Mouse (Mus musculus): Measurements from ENCODE around the gene Paf1. TPM values are rescaled to one million over a fixed set of nuclear protein-coding genes. Genes with fewer than 3 reads are reported as not detected.

Paf1 gene
- polyA plus RNA-seq, 1 experiment from 2014 or later, result 81.9 TPM

- H3K27me3 ChIP-seq (ENCODE audit: control insufficient read depth, insufficient read depth, low read length), result no peaks in the 10 kb centered on the region
- no peak overlapping the region for H3K4me3 ChIP-seq (ENCODE audit: low read depth, low read length)
- no peaks in the 10 kb centered on the region for H3K4me1 ChIP-seq (ENCODE audit: control insufficient read depth, insufficient read depth, low read length)
- H3K36me3 ChIP-seq (ENCODE audit: control insufficient read depth, insufficient read depth, low read length), result no peaks in the 10 kb centered on the region
- WGBS, result 88% methylated on average over 13 of the region's 13 CpGs
- no peaks in the 10 kb centered on the region for H3K9me3 ChIP-seq (ENCODE audit: control insufficient read depth, low read length)
- H3K9ac ChIP-seq (replicated peaks; ENCODE audit: low read depth, low read length), result no peak overlapping the region
- H3K27ac ChIP-seq (ENCODE audit: low read depth, low read length), result no peak overlapping the region
- ATAC-seq (ENCODE audit: low read depth), result no peak
- H3K4me2 ChIP-seq (ENCODE audit: low read depth, low read length), result no peak overlapping the region
These were observed 51.7 kb downstream of the Paf1 start for GRCm38 (mm10) chr7:28444344-28444974.

- Histone ChIP-seq H3K4me1 (ENCODE audit: control insufficient read depth, insufficient read depth, low read length) (no peaks in the 10 kb centered on the region), H3K4me3 (ENCODE audit: low read depth, low read length) (no peak overlapping the region), H3K27ac (ENCODE audit: low read depth, low read length) (no peak overlapping the region), H3K27me3 (ENCODE audit: control insufficient read depth, insufficient read depth, low read length) (no peaks in the 10 kb centered on the region), H3K36me3 (ENCODE audit: control insufficient read depth, insufficient read depth, low read length) (no peaks in the 10 kb centered on the region), H3K9me3 (ENCODE audit: control insufficient read depth, low read length) (no peaks in the 10 kb centered on the region), H3K4me2 (ENCODE audit: low read depth, low read length) (no peak overlapping the region), H3K9ac (replicated peaks; ENCODE audit: low read depth, low read length) (no peak overlapping the region)
- ATAC-seq (ENCODE audit: low read depth), result no peak
- 7% methylated on average over 12 of the region's 12 CpGs for WGBS
These were observed 53.7 kb downstream of the Paf1 start for GRCm38 (mm10) chr7:28446446-28446845.

- Histone ChIP-seq H3K9ac (replicated peaks; ENCODE audit: low read depth, low read length) (no peak overlapping the region), H3K27me3 (ENCODE audit: control insufficient read depth, insufficient read depth, low read length) (no peaks in the 10 kb centered on the region), H3K4me1 (ENCODE audit: control insufficient read depth, insufficient read depth, low read length) (no peaks in the 10 kb centered on the region), H3K4me2 (ENCODE audit: low read depth, low read length) (no peak overlapping the region), H3K27ac (ENCODE audit: low read depth, low read length) (no peak overlapping the region), H3K36me3 (ENCODE audit: control insufficient read depth, insufficient read depth, low read length) (no peaks in the 10 kb centered on the region), H3K4me3 (ENCODE audit: low read depth, low read length) (no peak overlapping the region), H3K9me3 (ENCODE audit: control insufficient read depth, low read length) (no peaks in the 10 kb centered on the region)
- WGBS, result 19% methylated on average over 12 of the region's 12 CpGs
- ATAC-seq (ENCODE audit: low read depth), result no peak
These were observed 54.5 kb downstream of the Paf1 start for GRCm38 (mm10) chr7:28447101-28447830.

- no peak for ATAC-seq (ENCODE audit: low read depth)
- 73% methylated on average over 13 of the region's 13 CpGs for WGBS
These were observed 55.4 kb downstream of the Paf1 start for GRCm38 (mm10) chr7:28447865-28448820.

More at GRCm38 (mm10) chr7:28447865-28448820, 55.4 kb downstream of the Paf1 start:
- H3K9ac ChIP-seq (replicated peaks; ENCODE audit: low read depth, low read length), result no peak overlapping the region
- H3K36me3 ChIP-seq (ENCODE audit: control insufficient read depth, insufficient read depth, low read length), result no peaks in the 10 kb centered on the region
- H3K4me1 ChIP-seq (ENCODE audit: control insufficient read depth, insufficient read depth, low read length), result peaks cover 4% of the 10 kb centered on the region; the same call in 1 of the 2 replicates
- H3K4me2 ChIP-seq (ENCODE audit: low read depth, low read length), result no peak overlapping the region
- H3K27me3 ChIP-seq (ENCODE audit: control insufficient read depth, insufficient read depth, low read length), result no peaks in the 10 kb centered on the region
- no peak overlapping the region for H3K4me3 ChIP-seq (ENCODE audit: low read depth, low read length)
- H3K9me3 ChIP-seq (ENCODE audit: control insufficient read depth, low read length), result no peaks in the 10 kb centered on the region
- H3K27ac ChIP-seq (ENCODE audit: low read depth, low read length), result no peak overlapping the region

Other genes starting within 250 kb of the Paf1 start
- gene Fbl, start 223.2 kb upstream of the Paf1 start, polyA plus RNA-seq (2014; fragmentation: Nextera tagmentation; extraction: Ambion mirVana), result 22.2 and 25.3 TPM in 2 replicates
- 13.6 and 13.9 TPM in 2 replicates for gene Dyrk1b, start 213.5 kb upstream of the Paf1 start, polyA plus RNA-seq (2014; fragmentation: Nextera tagmentation; extraction: Ambion mirVana)
- 7.8 and 7.9 TPM in 2 replicates for gene Eid2, start 125.1 kb upstream of the Paf1 start, polyA plus RNA-seq (2014; fragmentation: Nextera tagmentation; extraction: Ambion mirVana)
- gene Eid2b, start 115.2 kb upstream of the Paf1 start, polyA plus RNA-seq (2014; fragmentation: Nextera tagmentation; extraction: Ambion mirVana), result 33.5 and 33.9 TPM in 2 replicates
- gene Selenov, start 101.8 kb upstream of the Paf1 start, polyA plus RNA-seq (2014; fragmentation: Nextera tagmentation; extraction: Ambion mirVana), result 0.70 and 1.5 TPM in 2 replicates
- 21.2 and 21.8 TPM in 2 replicates for gene Dll3, start 90.7 kb upstream of the Paf1 start, polyA plus RNA-seq (2014; fragmentation: Nextera tagmentation; extraction: Ambion mirVana)
- 132 and 139 TPM in 2 replicates for gene Timm50, start 80.9 kb upstream of the Paf1 start, polyA plus RNA-seq (2014; fragmentation: Nextera tagmentation; extraction: Ambion mirVana)
- gene Supt5, start 54.2 kb upstream of the Paf1 start, polyA plus RNA-seq (2014; fragmentation: Nextera tagmentation; extraction: Ambion mirVana), result 77.1 and 87.1 TPM in 2 replicates
- 498 and 551 TPM in 2 replicates for gene Rps16, start 42.3 kb upstream of the Paf1 start, polyA plus RNA-seq (2014; fragmentation: Nextera tagmentation; extraction: Ambion mirVana)
- 15.9 and 23.5 TPM in 2 replicates for gene Plekhg2, start 20.4 kb upstream of the Paf1 start, polyA plus RNA-seq (2014; fragmentation: Nextera tagmentation; extraction: Ambion mirVana)
- gene Zfp36, start 12.7 kb upstream of the Paf1 start, polyA plus RNA-seq (2014; fragmentation: Nextera tagmentation; extraction: Ambion mirVana), result 2.6 and 3.7 TPM in 2 replicates
- gene Med29, start 243 bp upstream of the Paf1 start, polyA plus RNA-seq (2014; fragmentation: Nextera tagmentation; extraction: Ambion mirVana), result 38.3 and 42.2 TPM in 2 replicates
- 1.8 and 3.9 TPM in 2 replicates for gene Gmfg, start 44.5 kb downstream of the Paf1 start, polyA plus RNA-seq (2014; fragmentation: Nextera tagmentation; extraction: Ambion mirVana)
- 18.8 and 23.4 TPM in 2 replicates for gene Lrfn1, start 59.0 kb downstream of the Paf1 start, polyA plus RNA-seq (2014; fragmentation: Nextera tagmentation; extraction: Ambion mirVana)
- not detected in 2 replicates for gene Ifnl2, start 117.5 kb downstream of the Paf1 start, polyA plus RNA-seq (2014; fragmentation: Nextera tagmentation; extraction: Ambion mirVana)
- gene Ifnl3, start 129.9 kb downstream of the Paf1 start, polyA plus RNA-seq (2014; fragmentation: Nextera tagmentation; extraction: Ambion mirVana), result not detected in 2 replicates
- gene Sycn, start 147.9 kb downstream of the Paf1 start, polyA plus RNA-seq (2014; fragmentation: Nextera tagmentation; extraction: Ambion mirVana), result not detected in 2 replicates
- 0.17 TPM in 1 of 2 replicates, not detected in the other for gene Nccrp1, start 154.3 kb downstream of the Paf1 start, polyA plus RNA-seq (2014; fragmentation: Nextera tagmentation; extraction: Ambion mirVana)
- gene Samd4b, start 205.2 kb downstream of the Paf1 start, polyA plus RNA-seq (2014; fragmentation: Nextera tagmentation; extraction: Ambion mirVana), result 24.3 and 25.1 TPM in 2 replicates
- gene Pak4, start 205.2 kb downstream of the Paf1 start, polyA plus RNA-seq (2014; fragmentation: Nextera tagmentation; extraction: Ambion mirVana), result 10.6 and 15.5 TPM in 2 replicates
- 0.19 TPM in 1 of 2 replicates, not detected in the other for gene Acp7, start 238.4 kb downstream of the Paf1 start, polyA plus RNA-seq (2014; fragmentation: Nextera tagmentation; extraction: Ambion mirVana)